In genomic region chr2:180250930-180251611, GRCm38 (mm10) we compare ENCODE assay signal across 1 mouse cellular context.
A peak's percentile ranks its signal among the peaks of the same experiment; 100 is the strongest.
TF ChIP-seq lines count a peak whose summit lies in the region.

No protein-coding gene starts in this region.

TF ChIP-seq in CH12.LX, 34 proteins besides CTCF, POLR2A, EP300 and RAD21:
- TF ChIP-seq ZC3H11A (IDR thresholded peaks at IDR 0.05; ENCODE audit: low read depth, low read length) = peak; percentile 35; the same call in 1 of the 2 replicates
- TF ChIP-seq MAFK (IDR thresholded peaks at IDR 0.05; ENCODE audit: insufficient replicate concordance, low read length) = no peak
- TF ChIP-seq SMC3 (IDR thresholded peaks at IDR 0.05; ENCODE audit: low read depth, low read length) = peak; percentile 89
TF ChIP-seq in CH12.LX: peak in this region for 2.
